Mouse (Mus musculus): ENCODE measurements around the gene Zfp282. TPM values are rescaled to one million over a fixed set of nuclear protein-coding genes. Genes with fewer than 3 reads are reported as not detected.

The Zfp282 gene
- polyA plus RNA-seq, 1 experiment from 2014 or later: 14.5 TPM

- H3K36me3 ChIP-seq (ENCODE audit: control insufficient read depth, insufficient read depth, low read length): peaks cover 34% of the 10 kb centered on the region
- no peak for ATAC-seq (ENCODE audit: low FRiP score, low TSS enrichment)
- no peak overlapping the region for H3K27ac ChIP-seq (ENCODE audit: low read depth, low read length)
- peaks cover 7% of the 10 kb centered on the region; the same call in 1 of the 2 replicates for H3K4me1 ChIP-seq (ENCODE audit: control insufficient read depth, insufficient read depth, low read length)
- 43% methylated on average over 3 of the region's 3 CpGs for WGBS
- no peaks in the 10 kb centered on the region for H3K27me3 ChIP-seq (ENCODE audit: control insufficient read depth, insufficient read depth, low read length)
- H3K9me3 ChIP-seq (ENCODE audit: control insufficient read depth, low read length): no peaks in the 10 kb centered on the region
- H3K4me3 ChIP-seq (ENCODE audit: low read length): peak overlapping the region; percentile 88
- peak overlapping the region; percentile 86 for H3K4me2 ChIP-seq (replicated peaks; ENCODE audit: low read depth, low read length)
- peak overlapping the region; percentile 96 for H3K9ac ChIP-seq (ENCODE audit: low read depth, low read length)
Observed at GRCm38 (mm10) chr6:47878593-47878992, 1.6 kb downstream of the Zfp282 start.

DNA sequence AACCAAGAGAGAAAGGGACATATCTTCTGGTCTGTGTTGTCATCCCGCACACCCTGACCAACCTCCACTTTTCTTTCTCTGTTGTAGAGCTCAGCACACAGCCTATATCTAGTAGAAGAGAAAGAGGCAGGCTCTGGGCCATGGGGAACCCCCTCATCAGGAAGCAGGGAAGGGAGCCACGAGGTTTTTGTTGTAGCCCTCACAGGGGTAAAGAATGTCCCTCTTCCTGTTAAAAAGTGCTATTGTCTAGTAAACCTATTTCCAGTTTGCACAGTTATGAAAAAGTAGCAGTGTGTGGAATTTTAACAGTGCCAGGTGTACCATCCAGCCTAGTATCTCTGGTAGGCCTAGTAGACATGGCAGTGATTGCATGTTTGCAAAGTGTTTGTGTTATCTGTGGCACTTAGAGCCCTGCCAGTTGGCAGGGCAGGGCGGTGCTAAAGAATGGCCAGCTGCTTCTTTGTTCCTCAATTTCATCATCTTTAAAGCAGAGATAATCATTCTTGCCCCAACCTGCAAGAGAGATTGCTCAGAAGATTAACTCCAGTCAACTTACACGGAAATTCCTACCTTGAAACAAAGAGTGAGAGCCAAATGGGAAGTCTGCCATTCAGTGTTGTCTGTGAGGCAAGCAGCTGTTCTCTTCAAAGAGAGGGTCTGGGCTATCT, 2.2 kb downstream of the Zfp282 start:
- peaks cover 40% of the 10 kb centered on the region for H3K36me3 ChIP-seq (ENCODE audit: control insufficient read depth, insufficient read depth, low read length)
- H3K9me3 ChIP-seq (ENCODE audit: control insufficient read depth, low read length): no peaks in the 10 kb centered on the region
- H3K27ac ChIP-seq (ENCODE audit: low read depth, low read length): no peak overlapping the region
- H3K4me2 ChIP-seq (replicated peaks; ENCODE audit: low read depth, low read length): peak overlapping the region; percentile 86
- H3K9ac ChIP-seq (ENCODE audit: low read depth, low read length): peak overlapping the region; percentile 96; the same call in 1 of the 2 replicates
- peak overlapping the region; percentile 88 for H3K4me3 ChIP-seq (ENCODE audit: low read length)
- no peaks in the 10 kb centered on the region for H3K27me3 ChIP-seq (ENCODE audit: control insufficient read depth, insufficient read depth, low read length)
- no peak for ATAC-seq (ENCODE audit: low FRiP score, low TSS enrichment)
- WGBS: 61% methylated on average over 4 of the region's 4 CpGs
- H3K4me1 ChIP-seq (ENCODE audit: control insufficient read depth, insufficient read depth, low read length): peaks cover 7% of the 10 kb centered on the region; the same call in 1 of the 2 replicates

DNA sequence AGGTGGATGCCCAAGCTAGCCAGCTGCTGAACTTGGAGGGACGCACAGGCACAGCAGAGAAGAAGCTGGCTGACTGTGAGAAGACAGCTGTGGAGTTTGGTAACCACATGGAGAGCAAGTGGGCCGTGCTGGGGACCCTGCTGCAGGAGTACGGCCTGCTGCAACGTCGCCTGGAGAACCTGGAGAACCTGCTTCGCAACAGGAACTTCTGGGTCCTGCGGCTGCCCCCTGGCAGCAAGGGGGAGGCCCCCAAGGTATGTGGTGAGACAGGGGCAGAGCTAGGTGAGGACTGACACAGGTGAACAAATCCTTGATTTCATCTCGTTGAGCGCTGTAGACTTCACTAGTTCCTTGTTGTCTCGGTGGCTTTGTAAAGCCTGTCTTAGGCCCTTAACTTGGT, 3.2 kb downstream of the Zfp282 start:
- H3K36me3 ChIP-seq (ENCODE audit: control insufficient read depth, insufficient read depth, low read length): peaks cover 47% of the 10 kb centered on the region
- 91% methylated on average over 10 of the region's 10 CpGs for WGBS
- no peak for ATAC-seq (ENCODE audit: low FRiP score, low TSS enrichment)

GRCm38 (mm10) chr6:47888812-47889383, 11.9 kb downstream of the Zfp282 start:
- Histone ChIP-seq H3K27ac (ENCODE audit: low read depth, low read length) (no peak overlapping the region), H3K9ac (ENCODE audit: low read depth, low read length) (no peak overlapping the region), H3K9me3 (ENCODE audit: control insufficient read depth, low read length) (no peaks in the 10 kb centered on the region), H3K4me1 (ENCODE audit: control insufficient read depth, insufficient read depth, low read length) (no peaks in the 10 kb centered on the region), H3K4me3 (ENCODE audit: low read length) (no peak overlapping the region), H3K27me3 (ENCODE audit: control insufficient read depth, insufficient read depth, low read length) (no peaks in the 10 kb centered on the region), H3K36me3 (ENCODE audit: control insufficient read depth, insufficient read depth, low read length) (peaks cover 75% of the 10 kb centered on the region), H3K4me2 (replicated peaks; ENCODE audit: low read depth, low read length) (no peak overlapping the region)
- 89% methylated on average over 8 of the region's 8 CpGs for WGBS
- no peak for ATAC-seq (ENCODE audit: low FRiP score, low TSS enrichment)

More for the DNA sequence above, 3.2 kb downstream of the Zfp282 start:
- Histone ChIP-seq H3K9ac (ENCODE audit: low read depth, low read length) (no peak overlapping the region), H3K27me3 (ENCODE audit: control insufficient read depth, insufficient read depth, low read length) (no peaks in the 10 kb centered on the region), H3K4me3 (ENCODE audit: low read length) (no peak overlapping the region), H3K27ac (ENCODE audit: low read depth, low read length) (no peak overlapping the region), H3K4me1 (ENCODE audit: control insufficient read depth, insufficient read depth, low read length) (peaks cover 7% of the 10 kb centered on the region; the same call in 1 of the 2 replicates), H3K4me2 (replicated peaks; ENCODE audit: low read depth, low read length) (no peak overlapping the region), H3K9me3 (ENCODE audit: control insufficient read depth, low read length) (no peaks in the 10 kb centered on the region)

DNA sequence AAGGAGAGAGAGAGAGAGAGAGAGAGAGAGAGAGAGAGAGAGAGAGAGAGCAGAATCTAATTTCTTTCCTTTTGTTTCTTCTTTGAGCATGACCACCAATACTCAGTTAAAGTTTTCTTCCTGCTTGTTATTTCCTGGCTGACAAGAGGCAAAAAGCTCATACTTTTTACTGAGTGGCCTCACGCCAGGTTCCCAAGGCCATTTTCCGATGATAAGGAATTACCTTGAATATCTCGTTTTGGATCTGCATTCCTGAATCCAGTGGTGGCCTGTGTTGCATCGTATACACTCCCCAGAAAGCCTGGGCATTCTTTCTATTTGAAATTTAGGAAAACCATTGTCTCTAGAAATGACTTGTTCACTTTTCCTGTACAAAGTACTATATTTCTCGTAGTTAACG, 22.4 kb downstream of the Zfp282 start:
- H3K36me3 ChIP-seq (ENCODE audit: control insufficient read depth, insufficient read depth, low read length): peaks cover 59% of the 10 kb centered on the region

DNA sequence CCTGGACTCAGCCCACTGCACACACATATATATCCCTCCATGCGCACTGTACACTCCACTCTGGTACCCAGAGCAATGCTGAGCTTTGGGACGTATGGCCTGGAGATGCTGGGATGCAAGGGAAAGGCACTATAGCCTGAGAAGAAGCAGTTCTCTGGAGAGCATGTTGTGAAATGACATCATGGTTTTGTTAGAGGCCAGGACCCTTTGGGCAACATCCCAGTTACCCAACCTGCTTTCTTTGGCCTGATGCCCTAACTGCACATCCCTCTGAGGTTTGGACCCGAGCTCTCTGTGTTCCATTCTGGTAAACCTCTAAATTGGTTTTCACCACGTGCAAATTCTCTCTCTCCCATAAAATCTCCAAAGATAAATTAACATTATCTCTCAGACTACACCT, 26.6 kb downstream of the Zfp282 start:
- no peak for ATAC-seq (ENCODE audit: low FRiP score, low TSS enrichment)
- no peak overlapping the region for H3K9ac ChIP-seq (ENCODE audit: low read depth, low read length)
- peaks cover 76% of the 10 kb centered on the region for H3K36me3 ChIP-seq (ENCODE audit: control insufficient read depth, insufficient read depth, low read length)
- no peak overlapping the region for H3K4me3 ChIP-seq (ENCODE audit: low read length)
- no peak overlapping the region for H3K27ac ChIP-seq (ENCODE audit: low read depth, low read length)
- 81% methylated on average over 4 of the region's 4 CpGs for WGBS
- no peaks in the 10 kb centered on the region for H3K27me3 ChIP-seq (ENCODE audit: control insufficient read depth, insufficient read depth, low read length)
- no peak overlapping the region for H3K4me2 ChIP-seq (replicated peaks; ENCODE audit: low read depth, low read length)
- H3K4me1 ChIP-seq (ENCODE audit: control insufficient read depth, insufficient read depth, low read length): no peaks in the 10 kb centered on the region
- H3K9me3 ChIP-seq (ENCODE audit: control insufficient read depth, low read length): peaks cover 3% of the 10 kb centered on the region; the same call in 1 of the 2 replicates

More for the DNA sequence above, 22.4 kb downstream of the Zfp282 start:
- no peaks in the 10 kb centered on the region for H3K4me1 ChIP-seq (ENCODE audit: control insufficient read depth, insufficient read depth, low read length)
- H3K27me3 ChIP-seq (ENCODE audit: control insufficient read depth, insufficient read depth, low read length): no peaks in the 10 kb centered on the region
- H3K27ac ChIP-seq (ENCODE audit: low read depth, low read length): no peak overlapping the region
- no peak overlapping the region for H3K9ac ChIP-seq (ENCODE audit: low read depth, low read length)
- no peak for ATAC-seq (ENCODE audit: low FRiP score, low TSS enrichment)
- H3K9me3 ChIP-seq (ENCODE audit: control insufficient read depth, low read length): no peaks in the 10 kb centered on the region
- H3K4me3 ChIP-seq (ENCODE audit: low read length): no peak overlapping the region
- 90% methylated on average over 6 of the region's 6 CpGs for WGBS
- no peak overlapping the region for H3K4me2 ChIP-seq (replicated peaks; ENCODE audit: low read depth, low read length)

GRCm38 (mm10) chr6:47904361-47904760, 27.4 kb downstream of the Zfp282 start:
- ATAC-seq (ENCODE audit: low FRiP score, low TSS enrichment): no peak
- no peak overlapping the region for H3K4me2 ChIP-seq (replicated peaks; ENCODE audit: low read depth, low read length)
- peaks cover 71% of the 10 kb centered on the region for H3K36me3 ChIP-seq (ENCODE audit: control insufficient read depth, insufficient read depth, low read length)
- no peaks in the 10 kb centered on the region for H3K27me3 ChIP-seq (ENCODE audit: control insufficient read depth, insufficient read depth, low read length)
- H3K9ac ChIP-seq (ENCODE audit: low read depth, low read length): no peak overlapping the region
- peaks cover 3% of the 10 kb centered on the region; the same call in 1 of the 2 replicates for H3K9me3 ChIP-seq (ENCODE audit: control insufficient read depth, low read length)
- no peaks in the 10 kb centered on the region for H3K4me1 ChIP-seq (ENCODE audit: control insufficient read depth, insufficient read depth, low read length)
- 59% methylated on average over 19 of the region's 19 CpGs for WGBS
- no peak overlapping the region for H3K27ac ChIP-seq (ENCODE audit: low read depth, low read length)
- no peak overlapping the region for H3K4me3 ChIP-seq (ENCODE audit: low read length)

DNA sequence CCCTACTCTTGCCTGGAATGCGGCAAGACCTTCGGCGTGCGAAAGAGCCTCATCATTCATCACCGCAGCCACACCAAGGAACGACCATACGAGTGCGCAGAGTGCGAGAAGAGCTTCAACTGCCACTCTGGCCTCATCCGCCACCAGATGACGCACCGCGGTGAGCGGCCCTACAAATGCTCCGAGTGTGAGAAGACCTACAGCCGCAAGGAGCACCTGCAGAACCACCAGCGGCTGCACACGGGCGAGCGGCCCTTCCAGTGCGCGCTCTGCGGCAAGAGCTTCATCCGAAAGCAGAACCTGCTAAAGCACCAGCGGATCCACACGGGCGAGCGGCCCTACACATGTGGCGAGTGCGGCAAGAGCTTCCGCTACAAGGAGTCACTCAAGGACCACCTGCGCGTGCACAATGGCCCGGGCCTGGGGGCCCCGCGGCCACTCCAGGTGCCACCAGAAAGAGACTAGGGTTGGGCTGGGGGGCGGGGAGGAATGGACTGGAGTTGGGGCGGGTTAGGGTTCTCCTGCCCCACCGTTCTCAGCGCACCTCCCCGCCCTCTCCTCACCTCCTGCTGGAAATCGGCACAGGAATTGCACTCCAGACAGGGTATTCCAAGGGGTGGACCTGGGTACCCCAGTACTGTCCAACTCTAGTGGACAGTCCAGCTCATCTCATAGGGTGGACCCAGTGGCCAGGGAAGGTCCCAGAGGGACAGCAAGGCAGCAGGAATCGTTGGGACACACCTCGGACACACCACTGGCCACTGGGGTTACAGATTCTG, 28.1 kb downstream of the Zfp282 start:
- H3K4me3 ChIP-seq (ENCODE audit: low read length): no peak overlapping the region
- 67% methylated on average over 44 of the region's 44 CpGs for WGBS
- no peak for ATAC-seq (ENCODE audit: low FRiP score, low TSS enrichment)
- no peaks in the 10 kb centered on the region for H3K4me1 ChIP-seq (ENCODE audit: control insufficient read depth, insufficient read depth, low read length)
- no peak overlapping the region for H3K27ac ChIP-seq (ENCODE audit: low read depth, low read length)
- no peaks in the 10 kb centered on the region for H3K27me3 ChIP-seq (ENCODE audit: control insufficient read depth, insufficient read depth, low read length)
- H3K9me3 ChIP-seq (ENCODE audit: control insufficient read depth, low read length): peaks cover 3% of the 10 kb centered on the region; the same call in 1 of the 2 replicates
- peaks cover 65% of the 10 kb centered on the region for H3K36me3 ChIP-seq (ENCODE audit: control insufficient read depth, insufficient read depth, low read length)
- H3K9ac ChIP-seq (ENCODE audit: low read depth, low read length): no peak overlapping the region
- H3K4me2 ChIP-seq (replicated peaks; ENCODE audit: low read depth, low read length): no peak overlapping the region

- Histone ChIP-seq H3K36me3 (ENCODE audit: control insufficient read depth, insufficient read depth, low read length) (peaks cover 53% of the 10 kb centered on the region), H3K4me2 (replicated peaks; ENCODE audit: low read depth, low read length) (no peak overlapping the region), H3K27me3 (ENCODE audit: control insufficient read depth, insufficient read depth, low read length) (no peaks in the 10 kb centered on the region), H3K9ac (ENCODE audit: low read depth, low read length) (no peak overlapping the region), H3K4me3 (ENCODE audit: low read length) (no peak overlapping the region), H3K27ac (ENCODE audit: low read depth, low read length) (no peak overlapping the region), H3K4me1 (ENCODE audit: control insufficient read depth, insufficient read depth, low read length) (no peaks in the 10 kb centered on the region), H3K9me3 (ENCODE audit: control insufficient read depth, low read length) (peaks cover 3% of the 10 kb centered on the region; the same call in 1 of the 2 replicates)
- WGBS: 92% methylated on average over 5 of the region's 5 CpGs
- ATAC-seq (ENCODE audit: low FRiP score, low TSS enrichment): no peak
Observed at GRCm38 (mm10) chr6:47906326-47906725, 29.3 kb downstream of the Zfp282 start.

All from kidney, embryonic 14.5 days (tissue).